Mouse (Mus musculus) adrenal gland, postnatal 14 days (tissue): ENCODE measurements around the gene Tec. TPM values are rescaled to one million over a fixed set of nuclear protein-coding genes. Genes with fewer than 3 reads are reported as not detected.

Experiments used
- DNase-seq: peaks from one replicate; pipeline ENCODE4 v3.0.0; 2021; ENCODE audit warnings: mixed read lengths
- total RNA-seq: library from RNA; stranded (reverse); gene quantifications from 2 replicates; pipeline ENCODE4 v1.2.3, GENCODE M21; 2021

Tec gene
- total RNA-seq, 1 experiment from 2014 or later: 3.3 TPM

DNA sequence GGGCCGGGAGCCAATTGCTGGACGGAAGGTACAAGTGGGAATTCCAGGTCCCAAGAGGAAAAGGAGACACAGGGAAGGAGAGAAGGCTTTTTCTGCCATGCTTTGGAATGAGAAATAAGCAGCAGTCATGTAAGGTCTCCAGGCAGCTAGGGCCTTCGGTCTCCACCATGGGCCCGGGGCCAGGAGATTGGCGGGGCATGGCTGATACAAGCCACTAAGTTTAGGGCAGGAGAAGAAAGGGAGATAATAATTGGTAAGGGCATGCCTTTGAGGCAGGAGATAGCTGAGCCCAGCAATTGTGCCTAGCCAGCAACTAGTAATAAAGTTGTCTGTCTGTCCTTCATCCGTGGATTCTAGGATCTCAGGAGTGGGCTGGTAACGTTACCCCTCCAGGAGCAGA is 85.2 kb downstream of the Tec start:
- no peak for DNase-seq

DNA sequence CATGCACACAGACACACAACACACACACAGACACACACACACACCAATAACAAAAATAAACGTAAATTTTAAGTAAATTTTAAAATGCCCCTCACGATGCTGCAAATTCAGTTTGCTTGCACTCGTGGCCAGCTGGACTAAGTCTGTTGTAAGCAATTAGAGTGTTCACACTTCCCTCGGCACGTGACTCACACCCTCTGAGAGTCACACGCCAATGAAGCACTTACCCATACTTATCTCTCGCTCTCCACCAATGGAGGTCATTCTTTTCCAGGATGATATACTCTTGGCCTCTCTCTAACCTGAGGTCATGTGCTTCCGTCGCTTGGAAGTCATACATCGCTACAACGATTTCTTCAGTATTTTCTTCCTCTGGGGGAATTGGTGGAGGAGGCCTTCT is 86.5 kb downstream of the Tec start:
- DNase-seq: no peak

DNA sequence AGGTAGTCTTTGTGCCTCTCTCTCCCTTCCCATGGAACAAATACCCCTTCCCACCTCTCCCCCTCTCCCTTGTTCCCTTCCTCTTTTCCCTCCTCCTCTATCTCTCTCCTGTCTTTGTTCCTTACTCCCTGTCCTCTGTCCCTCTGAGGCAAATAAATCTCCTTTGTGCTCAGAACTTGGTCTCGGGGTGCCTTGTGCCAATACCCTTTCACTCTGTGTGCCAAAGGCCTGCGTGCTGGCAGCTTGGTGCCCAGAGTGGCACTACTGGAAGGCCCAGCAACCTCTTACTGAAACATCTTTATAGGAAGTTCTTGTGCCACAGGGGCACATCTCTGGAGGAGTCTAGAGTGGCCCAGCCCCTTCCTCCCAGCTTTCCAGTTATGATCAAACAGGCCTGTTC is 91.7 kb downstream of the Tec start:
- no peak for DNase-seq

DNA sequence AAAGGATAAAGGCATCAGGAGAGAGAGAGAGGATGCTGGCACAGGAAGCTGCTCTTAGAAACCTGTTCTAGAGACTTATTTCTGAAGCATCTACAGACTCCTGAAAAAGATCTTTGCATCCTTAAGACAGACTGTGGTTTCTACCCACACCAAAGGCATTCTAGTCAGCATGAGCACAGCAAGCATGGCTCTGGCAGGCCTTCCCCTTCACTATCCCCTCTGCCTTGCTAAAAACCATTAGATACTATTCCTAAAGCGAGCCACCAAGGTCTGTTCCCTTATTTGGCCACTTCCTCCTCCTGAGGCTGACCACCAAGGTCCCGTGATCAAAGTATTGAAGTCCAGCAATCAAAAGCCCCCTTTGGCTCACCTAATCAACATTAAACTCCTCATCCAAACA is 92.2 kb downstream of the Tec start:
- DNase-seq: no peak

DNA sequence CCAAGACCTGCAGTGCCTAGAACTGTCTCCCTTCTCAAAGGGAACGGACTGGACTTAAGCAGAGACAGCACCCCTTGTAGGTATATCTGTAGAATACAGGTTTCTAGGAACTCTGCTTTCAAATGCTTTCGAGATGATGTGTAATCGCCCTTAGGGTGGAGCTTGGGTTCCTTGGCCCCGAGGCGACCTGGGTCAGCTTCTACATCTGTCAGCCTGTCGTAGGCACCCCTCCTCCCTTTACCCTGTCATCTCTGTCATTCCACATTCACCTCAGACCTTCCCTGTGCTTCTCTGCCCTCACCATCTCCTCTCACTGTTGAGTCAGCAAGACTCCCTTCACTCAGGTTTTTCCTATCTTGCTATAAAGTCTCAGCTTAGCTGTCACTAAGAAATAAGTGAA is 98.4 kb downstream of the Tec start:
- no peak for DNase-seq

DNA sequence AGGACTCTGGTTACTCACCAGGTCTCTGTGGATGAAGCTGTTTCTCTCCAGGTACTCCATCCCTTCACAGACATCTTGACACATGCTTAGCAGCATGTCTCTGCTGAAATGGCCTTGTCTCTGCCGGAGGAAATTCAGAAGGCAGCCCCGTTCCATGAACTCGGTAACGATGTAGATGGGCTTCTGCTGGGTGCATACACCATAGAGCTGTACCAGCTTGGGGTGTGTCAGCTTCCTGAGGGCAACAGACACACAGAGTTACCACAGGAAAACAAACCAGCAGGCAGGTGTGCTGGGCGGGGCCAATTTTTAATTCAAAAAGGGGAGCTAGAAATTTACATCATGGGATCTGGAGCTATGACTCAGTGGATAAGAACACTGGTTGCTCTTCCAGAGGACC is 104.7 kb downstream of the Tec start:
- DNase-seq: no peak

DNA sequence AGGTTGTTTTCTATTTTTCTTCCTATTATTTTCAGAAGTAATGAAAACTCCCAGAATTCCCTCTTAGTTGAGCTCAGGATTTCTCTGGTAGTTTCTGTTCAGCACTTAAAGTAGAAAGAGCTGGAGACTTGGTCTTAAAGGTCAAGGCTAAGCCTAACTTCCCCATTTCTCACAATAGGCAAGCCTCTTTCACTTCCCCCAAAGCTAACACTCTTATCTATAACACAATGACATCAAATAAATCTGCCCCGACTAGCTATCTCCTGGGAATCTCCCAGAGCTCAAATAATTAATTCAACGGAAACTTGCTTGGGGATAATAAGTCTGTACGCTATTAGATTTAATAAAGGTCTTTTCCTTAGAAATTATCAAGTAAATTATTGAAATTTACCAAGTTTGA is 105.3 kb downstream of the Tec start:
- no peak for DNase-seq

DNA sequence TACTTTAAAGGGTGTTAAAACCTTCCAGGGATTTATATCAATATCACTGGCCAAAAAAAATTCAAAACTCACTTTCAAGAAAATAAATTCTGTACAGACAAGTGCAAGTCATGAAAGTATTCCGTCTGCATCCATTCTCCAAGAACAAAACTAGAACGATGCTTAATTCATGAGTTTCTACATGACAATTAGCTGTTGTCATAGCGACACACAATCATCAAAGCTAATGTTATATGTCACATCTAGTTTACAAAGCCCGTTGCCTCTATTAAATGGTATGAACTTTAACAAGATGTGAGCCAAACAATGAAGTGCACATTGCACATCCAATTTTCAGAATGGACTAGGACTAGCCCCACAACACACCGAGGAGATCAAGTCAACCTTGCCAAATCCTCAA is 106.5 kb downstream of the Tec start:
- no peak for DNase-seq

DNA sequence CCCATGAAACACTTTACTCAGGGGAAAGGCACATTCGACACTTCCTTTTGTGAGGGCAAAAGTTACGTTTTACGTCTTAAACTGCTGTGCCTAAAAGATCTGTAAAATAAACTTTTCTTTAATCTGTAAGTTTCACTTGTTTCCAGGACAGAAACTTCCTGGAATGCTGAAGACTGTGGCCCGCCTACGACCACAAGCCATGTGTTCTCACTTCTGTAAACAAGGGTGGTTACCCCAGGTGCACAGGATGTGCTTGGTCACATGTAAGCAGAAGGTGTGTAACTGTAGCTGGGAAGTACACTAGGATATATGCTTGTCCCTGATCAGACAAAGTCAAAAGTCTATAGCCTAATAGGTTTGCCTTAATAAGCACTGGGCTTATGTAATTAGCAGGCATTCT is 107.0 kb downstream of the Tec start:
- DNase-seq: no peak

DNA sequence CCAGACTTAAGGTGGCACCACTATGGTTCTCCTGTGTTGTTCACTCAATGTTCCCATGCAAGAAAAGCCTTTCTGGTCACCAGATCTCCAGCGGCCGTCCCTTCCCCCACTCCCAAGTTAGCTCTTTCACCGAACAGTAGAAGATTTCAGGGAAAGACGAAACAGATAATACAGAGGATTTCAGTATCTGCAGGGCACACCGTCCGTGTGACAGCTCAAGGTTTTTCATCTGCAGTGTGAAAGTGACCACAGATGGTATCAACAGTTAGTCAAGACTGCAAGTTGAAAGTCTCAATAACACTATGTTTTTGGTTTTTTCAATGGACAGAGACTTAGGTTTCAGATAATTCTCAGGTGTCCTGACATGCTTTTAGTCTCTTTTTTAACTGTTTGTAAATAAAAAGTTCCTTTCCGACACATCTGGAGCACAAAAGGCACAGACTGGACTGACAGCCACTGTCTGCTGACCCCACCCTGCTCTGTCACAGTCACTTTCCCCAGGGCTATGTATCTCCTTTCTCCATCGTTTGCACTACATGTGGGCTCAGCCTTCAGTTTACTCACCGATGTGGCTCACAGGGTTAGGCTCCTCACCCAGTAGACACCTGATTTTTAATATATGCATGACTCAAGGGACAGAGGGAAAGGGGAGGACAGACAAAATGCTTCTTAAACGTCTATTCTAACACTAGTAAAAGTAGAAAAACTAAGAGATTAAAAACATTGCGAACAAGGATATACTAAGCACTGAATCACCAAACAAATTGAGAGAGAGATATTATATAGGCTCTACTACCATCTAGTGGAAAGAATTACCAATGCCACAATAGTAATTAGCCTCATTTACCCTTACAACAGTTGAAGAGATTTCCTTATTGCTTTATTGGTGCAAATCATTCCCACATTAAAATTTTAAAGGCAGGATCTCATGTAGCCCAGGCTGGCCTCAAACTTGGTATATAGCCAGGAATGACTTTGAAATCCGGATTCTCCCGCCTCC is 109.1 kb downstream of the Tec start:
- no peak for DNase-seq

DNA sequence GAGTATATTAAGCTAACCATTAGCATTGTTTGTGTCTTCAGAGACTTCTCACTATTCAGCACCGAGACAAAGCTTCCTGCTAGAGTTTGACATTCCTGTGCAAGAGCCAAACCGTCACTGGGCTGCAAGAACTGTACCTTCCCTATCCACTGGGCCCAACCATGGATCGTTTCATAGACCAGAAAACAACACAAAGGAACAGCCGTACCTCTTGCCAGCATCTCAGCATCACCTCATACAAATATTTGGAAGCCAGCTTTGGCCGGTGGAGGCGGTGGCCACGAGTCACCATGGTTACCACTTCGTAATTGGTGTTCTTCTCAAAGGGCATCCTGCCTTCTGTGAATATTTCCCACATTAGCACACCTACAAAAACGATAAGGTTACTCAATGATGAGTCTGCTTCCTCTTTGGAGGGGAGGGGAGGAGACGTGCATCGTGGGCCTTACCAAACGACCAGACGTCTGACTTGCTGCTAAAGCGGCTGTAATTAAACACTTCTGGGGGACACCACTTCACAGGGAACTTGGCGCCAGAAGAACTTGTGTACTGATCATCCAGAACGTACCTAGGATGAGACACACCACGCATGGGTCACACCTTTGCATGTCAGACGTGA is 111.0 kb downstream of the Tec start:
- no peak for DNase-seq

DNA sequence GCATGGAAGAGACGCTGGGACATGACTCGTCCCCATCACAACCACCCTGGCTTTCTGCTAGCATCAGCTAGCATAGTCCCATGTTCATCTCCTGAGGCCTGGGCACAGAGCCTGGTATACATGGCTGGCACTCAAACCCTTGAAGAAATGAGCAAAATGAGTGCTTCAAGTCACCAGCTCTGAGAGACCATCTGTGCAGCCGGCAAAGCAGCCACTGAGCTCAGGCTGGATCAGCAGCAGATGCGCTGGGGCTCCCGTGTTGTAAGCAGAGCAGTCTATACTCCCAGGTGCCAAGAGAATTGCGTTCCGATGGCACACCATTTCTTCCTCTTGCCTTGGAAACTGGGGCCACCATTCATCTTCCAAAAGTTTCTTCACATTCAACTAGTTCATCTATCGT is 112.3 kb downstream of the Tec start:
- no peak for DNase-seq

DNA sequence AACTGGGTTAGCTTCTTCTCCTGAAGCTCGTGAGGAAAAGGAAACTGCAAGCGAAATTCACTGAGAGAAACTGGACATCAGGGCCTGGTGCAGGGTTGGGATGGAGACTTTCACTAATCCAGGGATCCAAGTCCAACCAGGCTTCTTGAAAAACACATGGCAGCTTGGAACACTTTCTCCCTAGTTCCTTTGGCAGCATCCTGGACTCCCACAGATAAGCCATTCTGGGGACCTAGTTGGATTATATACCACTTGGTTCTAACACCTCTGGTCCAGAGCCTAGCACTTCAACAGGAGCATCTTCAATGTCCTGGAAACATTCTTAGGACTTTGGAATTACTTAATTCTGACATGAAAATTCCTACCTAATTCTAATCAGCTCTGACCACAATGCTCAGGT is 113.2 kb downstream of the Tec start:
- DNase-seq: no peak

DNA sequence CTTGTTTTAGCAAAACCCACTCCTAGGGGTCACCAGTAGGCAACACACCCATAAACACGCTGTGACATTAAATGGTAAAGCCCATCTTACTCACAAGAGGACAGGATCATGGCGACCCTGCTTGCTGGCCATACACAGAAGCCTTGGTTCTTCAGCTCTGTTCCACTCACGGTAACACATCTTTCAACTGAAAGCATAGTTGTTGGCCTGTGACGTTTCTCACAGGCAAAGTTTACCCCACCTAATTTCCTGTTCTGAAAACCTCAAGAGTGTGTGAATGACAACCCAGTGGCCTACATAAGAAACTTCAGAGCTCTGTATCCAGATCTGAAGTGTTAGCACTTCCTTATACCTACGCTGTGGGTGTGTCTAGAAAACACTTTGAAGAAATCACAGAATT is 115.7 kb downstream of the Tec start, which contains the start of gene Txk:
TSS of gene Txk (minus strand) at position 193 of the 400 bp plus-strand sequence.
- no peak for DNase-seq

DNA sequence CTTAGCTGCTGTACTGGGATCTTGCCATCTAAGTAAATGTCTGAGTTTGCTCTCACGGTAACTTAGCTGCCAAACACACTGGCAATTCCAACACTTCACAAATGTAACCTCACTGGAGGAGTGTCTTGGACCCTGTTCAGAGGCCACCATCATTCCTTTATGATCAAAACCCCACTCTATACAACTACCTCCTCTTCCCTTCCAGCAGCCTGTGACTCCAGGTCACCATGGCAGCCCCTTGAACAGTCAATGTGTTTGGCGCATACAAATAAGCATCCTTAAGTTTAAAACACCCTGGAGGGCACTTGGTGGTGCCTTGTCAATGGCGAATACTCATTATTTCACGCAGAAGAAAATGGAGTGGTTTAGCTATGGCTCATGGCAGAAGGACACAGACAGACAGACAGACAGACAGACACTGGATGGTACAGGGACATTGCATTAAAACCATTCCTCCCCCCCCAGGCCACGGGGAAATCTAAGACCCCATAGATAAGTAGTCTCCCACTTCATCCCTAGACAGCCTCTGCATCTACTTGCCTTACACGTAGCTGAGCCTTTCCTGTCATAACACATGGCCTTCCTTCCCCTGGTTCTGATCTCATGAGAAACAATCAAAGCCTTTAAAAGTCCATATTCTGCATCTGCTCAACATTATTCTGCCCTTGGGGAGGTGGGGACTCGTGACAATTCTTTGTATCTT is 117.1 kb downstream of the Tec start:
- no peak for DNase-seq

DNA sequence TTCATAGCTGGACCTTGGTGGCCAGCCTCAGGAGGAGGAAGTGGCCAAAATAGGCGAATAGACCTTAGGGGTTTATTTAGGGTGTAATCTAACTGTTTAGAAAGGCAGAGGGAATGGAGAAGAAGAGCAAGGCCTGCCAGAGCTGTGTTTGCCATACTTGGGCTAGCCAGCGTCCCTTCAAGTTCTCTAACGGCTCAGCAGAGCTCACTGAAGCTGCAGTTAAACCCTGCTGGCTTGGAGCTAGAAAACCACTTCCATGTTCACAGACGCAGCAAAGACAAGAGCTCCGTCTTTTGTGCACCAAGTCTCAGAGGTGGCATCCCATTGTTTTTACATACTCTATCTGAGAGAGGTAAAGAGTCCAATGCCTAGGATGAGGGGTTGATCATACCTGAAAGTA is 118.1 kb downstream of the Tec start:
- no peak for DNase-seq

DNA sequence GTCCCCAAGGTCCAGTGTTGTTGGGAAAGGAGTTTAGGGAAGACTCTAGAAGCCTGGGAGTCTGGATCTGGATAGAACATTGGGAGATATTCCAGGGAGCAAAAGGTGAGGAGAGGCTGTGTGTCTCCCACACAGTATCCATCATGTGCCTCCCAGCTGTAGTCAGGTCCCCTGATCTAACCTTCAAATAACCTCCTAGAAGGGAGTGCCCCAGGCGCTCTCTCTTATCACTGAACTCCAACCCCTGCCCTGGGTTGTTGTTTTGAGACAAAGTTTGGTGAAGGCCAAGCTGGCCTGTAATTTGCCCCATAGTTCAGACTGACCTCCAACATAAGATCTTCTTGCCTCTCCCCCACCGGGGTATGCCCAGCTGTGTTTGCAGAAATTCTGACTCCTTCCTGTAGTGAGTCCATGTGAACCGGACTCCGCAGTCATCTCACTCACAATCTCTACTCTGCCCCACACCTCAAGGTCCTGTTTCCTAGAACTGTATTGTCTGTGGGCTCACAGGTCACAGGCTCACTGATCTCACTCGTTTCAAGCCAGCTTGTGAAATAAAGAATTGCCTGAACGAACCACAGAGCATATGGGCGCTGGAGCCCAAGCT is 119.5 kb downstream of the Tec start:
- no peak for DNase-seq

DNA sequence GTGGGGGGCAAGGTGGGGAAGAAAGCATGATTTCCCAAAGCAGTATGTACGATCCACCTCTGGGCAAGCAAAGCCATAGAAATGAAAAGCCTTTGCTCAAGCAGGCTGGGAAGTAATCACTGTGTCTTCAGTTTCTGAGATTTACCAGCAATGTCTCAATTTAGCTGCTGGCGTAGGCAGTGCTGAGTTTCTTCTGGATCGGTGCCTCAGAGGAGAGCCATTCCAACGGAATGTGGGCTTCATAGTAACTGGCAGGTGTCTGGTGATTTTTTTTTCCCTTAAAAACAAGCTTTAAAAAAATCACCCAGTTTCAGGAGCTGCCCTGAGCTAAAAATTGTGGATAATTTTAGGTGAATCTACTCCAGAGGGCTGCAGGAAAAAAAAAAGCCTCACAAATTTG is 120.9 kb downstream of the Tec start:
- no peak for DNase-seq

DNA sequence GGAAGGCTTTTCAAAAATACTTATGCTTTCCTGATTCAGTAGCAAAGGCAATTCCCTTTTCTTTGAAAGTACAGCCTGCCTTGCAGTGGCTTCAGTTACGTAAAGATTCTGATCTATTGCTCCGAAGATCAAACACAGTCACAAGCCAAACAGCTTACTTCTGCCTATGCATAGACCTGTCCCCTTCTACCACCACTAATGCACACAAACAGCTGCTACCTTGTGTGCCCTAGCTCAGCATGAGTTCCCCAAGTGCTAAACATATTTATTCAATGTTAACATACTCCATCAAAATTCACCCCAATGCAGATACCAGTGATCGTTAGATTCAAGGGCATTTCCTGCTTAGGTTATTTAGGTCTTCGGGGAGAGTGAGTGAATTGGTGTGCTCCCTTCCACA is 121.8 kb downstream of the Tec start:
- DNase-seq: no peak

DNA sequence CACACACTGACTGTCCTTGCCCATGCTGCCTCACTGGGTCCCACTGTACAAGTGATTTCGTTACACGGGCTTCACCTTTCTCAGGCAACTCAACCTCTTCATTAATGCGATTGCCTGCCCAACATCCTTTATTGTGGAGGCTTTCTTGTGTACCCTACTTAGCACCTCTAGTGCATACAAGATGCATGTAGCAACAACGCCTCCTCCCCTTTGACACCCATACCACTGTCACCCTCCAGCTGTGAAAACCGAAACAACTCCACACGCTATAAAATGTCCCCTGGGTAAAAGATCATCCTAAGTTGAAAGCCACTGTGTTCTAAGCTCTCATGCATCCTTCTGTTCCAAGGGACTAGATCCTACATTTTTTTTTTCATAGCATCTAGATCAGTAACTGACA is 125.2 kb downstream of the Tec start:
- no peak for DNase-seq

DNA sequence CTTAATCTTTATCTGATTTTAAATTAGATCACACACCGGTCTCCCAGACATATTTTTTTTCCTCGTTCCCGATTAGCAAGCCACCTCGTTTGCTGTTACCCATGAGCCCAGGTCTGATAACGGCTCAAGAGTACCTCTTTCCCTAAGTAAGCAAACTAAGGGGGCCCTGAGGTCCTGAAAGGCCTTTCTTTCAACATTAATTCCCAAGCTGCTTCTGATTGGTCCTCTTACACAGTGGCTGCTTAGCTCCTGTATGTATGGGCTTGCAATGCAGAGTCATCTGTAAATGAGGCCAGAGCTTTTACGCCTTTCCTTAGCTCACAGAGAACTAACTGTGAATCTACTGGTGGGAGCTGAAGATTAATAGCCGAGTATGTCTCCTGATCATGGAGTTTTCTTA is 131.4 kb downstream of the Tec start:
- no peak for DNase-seq

DNA sequence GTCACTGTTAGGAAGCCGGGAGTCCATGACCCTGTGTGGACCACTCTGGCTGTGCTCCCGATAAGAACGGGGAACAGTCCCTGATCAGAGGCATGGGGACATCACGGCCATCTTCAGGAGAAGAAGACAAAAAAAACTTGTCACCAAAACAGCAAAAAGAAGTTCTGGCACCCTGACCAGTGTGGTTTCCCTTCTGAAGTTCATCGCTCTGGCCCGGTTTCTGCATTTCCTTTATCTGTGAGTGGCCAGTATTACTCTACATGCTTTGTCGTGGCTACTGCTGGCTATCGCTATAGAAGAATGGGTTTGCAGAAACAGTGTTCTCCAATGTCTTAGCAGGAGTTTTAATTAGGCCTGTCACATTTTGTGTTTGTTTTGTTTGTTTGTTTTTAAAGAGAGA is 131.8 kb downstream of the Tec start:
- DNase-seq: no peak

DNA sequence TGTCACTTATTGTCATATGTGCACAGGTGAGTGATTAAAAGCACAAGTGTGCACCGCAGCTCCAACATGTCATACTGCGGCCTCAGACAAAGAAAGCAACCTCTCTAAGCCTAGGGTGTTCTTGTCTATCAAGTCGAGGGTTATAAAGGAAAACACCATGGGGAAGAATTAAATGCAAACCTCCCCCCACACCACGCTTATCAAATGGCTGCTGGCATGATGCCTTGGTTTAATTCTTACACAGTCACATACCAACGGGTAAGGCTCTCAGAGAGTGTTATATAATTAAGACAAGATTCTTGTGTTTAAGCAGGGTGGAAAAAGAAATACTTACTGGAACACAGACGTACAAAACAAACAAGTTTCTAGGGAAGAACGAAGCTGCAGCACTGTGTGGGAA is 132.5 kb downstream of the Tec start:
- DNase-seq: no peak
